Mouse (Mus musculus) forelimb bud, embryonic 11.5 days (tissue): ENCODE results near the gene Morc3.

Source experiments
- DNase-seq: peaks from one replicate; pipeline ENCODE4 v3.0.0-alpha.2; 2012; ENCODE audit warnings: low read depth, low spot score

Morc3 gene

GRCm38 (mm10) chr16:93918679-93919060 lies 86.7 kb downstream of the Morc3 start:
- DNase-seq = no peak

DNA sequence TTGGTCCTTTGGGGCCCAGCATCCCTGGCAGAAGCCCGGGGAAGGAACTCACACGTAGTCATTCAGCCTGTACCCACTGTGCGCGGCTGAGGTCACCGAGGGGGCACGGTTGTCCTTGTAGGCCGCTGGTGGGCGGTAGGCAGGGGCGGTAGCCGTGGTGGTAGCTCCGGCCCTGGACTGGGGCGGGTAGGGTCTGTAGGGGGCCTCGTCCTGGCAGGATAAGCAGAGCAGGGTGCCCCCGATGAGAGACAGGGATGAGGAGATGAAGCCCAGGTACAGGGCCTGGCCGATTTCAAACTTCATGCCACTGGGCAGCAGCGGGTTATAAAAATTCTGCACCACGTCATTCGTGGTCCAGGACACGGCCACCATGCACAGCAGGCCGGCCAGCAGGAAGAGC lies 87.3 kb downstream of the Morc3 start:
- DNase-seq = no peak

DNA sequence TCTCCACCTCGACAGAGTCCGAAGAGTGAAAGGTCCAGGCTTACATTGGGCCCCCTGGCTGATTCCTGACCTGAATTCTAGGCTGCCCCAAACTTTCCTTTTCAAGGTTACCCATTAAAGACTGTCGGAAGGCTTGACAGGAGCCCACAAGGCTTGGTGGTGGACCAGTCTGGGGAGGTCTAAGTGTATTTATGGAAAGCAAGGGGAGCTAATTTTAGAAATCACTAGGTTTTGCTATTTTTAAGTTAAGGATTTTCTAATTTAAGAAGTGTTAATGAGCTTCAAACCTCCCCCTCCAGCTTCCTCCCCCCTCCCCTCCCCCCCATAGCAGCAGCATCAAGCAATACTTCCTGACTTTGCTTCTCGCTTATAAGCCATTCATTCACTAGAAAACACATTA lies 88.8 kb downstream of the Morc3 start:
- DNase-seq = no peak

GRCm38 (mm10) chr16:93922835-93923389 lies 91.0 kb downstream of the Morc3 start:
- no peak for DNase-seq

DNA sequence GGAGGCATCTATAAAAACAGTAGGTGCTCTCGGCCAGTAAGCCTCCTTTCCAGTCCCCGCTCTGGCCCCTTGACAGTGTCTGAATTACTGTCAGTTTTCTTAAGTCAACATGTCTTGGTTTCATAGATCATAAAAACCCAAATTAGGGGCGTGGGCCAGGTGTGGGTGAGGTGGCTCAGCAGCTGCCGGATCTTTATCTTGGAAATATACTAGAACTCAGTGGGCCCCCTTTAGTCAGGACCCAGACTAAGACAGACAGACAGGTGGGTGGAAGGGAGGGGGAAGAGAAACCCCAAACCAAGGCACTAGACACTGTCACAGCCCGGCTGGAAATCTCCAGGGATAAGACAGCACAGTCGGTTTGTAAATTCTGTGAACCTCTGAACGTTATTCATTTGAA lies 91.9 kb downstream of the Morc3 start:
- DNase-seq = no peak
